Mouse (Mus musculus) thymus, adult 2 months (tissue): ENCODE results near the gene Prkg1. TPM values are rescaled to one million over a fixed set of nuclear protein-coding genes. Genes with fewer than 3 reads are reported as not detected.

ENCODE experiments used
- DNase-seq: peaks from one replicate; pipeline ENCODE4 v3.0.0; 2021
- H3K27ac ChIP-seq: fragments of 200-500 bp; 2 replicates; pipeline ENCODE4 v1.5.1; 2012; ENCODE audit warnings: low read length, control low read depth; ENCODE audit not compliant: control insufficient read depth, insufficient read depth
- H3K27me3 ChIP-seq: fragments of 200-500 bp; 2 replicates; pipeline ENCODE4 v1.6.1; 2012; ENCODE audit warnings: mild to moderate bottlenecking, low read length, moderate library complexity, mixed read lengths; ENCODE audit not compliant: control insufficient read depth, insufficient read depth
- H3K36me3 ChIP-seq: fragments of 200-500 bp; 2 replicates; pipeline ENCODE4 v1.6.1; 2012; ENCODE audit warnings: mild to moderate bottlenecking, low read length, moderate library complexity; ENCODE audit not compliant: control insufficient read depth, insufficient read depth
- H3K4me1 ChIP-seq: fragments of 200-500 bp; replicated peaks from 2 replicates; pipeline ENCODE4 v1.6.1; 2012; ENCODE audit warnings: low read length; ENCODE audit not compliant: control insufficient read depth, insufficient read depth
- H3K4me3 ChIP-seq: fragments of 200-500 bp; 2 replicates; pipeline ENCODE4 v1.5.1; 2012; ENCODE audit warnings: mild to moderate bottlenecking, low read length, control low read depth, moderate library complexity; ENCODE audit not compliant: control insufficient read depth, insufficient read depth
- CTCF ChIP-seq: fragments of 200-500 bp; IDR thresholded peaks from 2 replicates; pipeline ENCODE4 v1.5.1; 2012; ENCODE audit warnings: mild to moderate bottlenecking, control low read depth, low read length, moderate library complexity, borderline replicate concordance; ENCODE audit not compliant: control insufficient read depth, poor library complexity, insufficient read depth; ENCODE audit errors: extremely low read depth
- POLR2A ChIP-seq: fragments of 200-500 bp; IDR thresholded peaks from 2 replicates; pipeline ENCODE4 v1.6.1; 2012; ENCODE audit warnings: mild to moderate bottlenecking, low read length, control low read depth, moderate library complexity; ENCODE audit not compliant: control insufficient read depth, poor library complexity, insufficient read depth; ENCODE audit errors: extremely low read depth
- WGBS: fragments of 180-500 bp; shearing (Covaris S2); methylation state at CpG from one replicate; pipeline ENCODE4 v1.1.7; 2018; 5-methylcytosine and 5-hydroxymethylcytosine counted together
- polyA plus RNA-seq: library from polyadenylated mRNA; depleted of rRNA; stranded (reverse); fragments of >200 nt; gene quantifications from 2 replicates; pipeline ENCODE4 v1.2.3, GENCODE M21; 2012

The Prkg1 gene
- polyA plus RNA-seq, 1 experiment = 0.26 TPM

DNA sequence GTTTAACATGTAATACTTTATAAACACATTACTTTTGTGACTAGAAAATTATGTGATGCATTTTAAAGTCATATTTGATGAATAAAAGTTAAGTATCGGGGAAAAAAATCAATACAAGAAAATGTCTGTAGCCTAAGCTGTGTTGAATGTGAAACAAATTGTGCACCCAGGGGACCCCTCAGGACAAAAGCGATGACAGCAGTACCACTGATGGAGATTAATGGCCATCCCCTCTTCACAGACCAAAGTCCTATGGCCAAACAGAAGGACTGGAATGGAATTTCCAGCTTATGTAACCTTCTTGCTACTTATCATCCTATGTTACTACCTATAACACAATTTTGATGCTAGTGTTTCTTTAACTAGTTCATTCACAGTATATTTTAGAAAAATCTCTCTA is 473.6 kb downstream of the Prkg1 start:
- no peak for DNase-seq
- no peaks in the 10 kb centered on the region for H3K36me3 ChIP-seq
- H3K27me3 ChIP-seq = no peaks in the 10 kb centered on the region
- no peak overlapping the region for H3K4me3 ChIP-seq
- no peak for TF ChIP-seq POLR2A
- TF ChIP-seq CTCF = no peak
- no peak overlapping the region for H3K27ac ChIP-seq
- WGBS = 94% methylated on average over 2 of the region's 2 CpGs
- no peaks in the 10 kb centered on the region for H3K4me1 ChIP-seq

DNA sequence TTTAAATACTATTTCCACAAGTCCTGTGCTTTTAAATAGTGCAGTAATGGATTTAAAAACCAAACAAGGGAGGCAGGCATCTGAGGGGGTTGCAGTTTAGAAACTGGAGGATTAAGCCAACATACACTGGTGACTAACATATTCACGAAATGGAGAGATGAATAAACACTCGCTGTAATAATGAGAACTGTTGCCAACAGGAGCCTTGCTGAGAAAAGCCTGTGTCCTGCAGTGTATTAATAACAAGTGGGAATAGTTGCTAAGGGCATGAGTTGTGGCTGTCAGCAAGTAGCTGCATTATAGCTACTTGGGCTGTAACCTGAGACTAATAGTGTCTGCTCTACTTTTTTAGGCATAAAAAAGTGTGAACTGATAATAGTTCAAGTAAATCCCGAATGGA is 480.3 kb downstream of the Prkg1 start:
- WGBS = 89% methylated on average over 3 of the region's 3 CpGs
- TF ChIP-seq CTCF (no peak), POLR2A (no peak)

DNA sequence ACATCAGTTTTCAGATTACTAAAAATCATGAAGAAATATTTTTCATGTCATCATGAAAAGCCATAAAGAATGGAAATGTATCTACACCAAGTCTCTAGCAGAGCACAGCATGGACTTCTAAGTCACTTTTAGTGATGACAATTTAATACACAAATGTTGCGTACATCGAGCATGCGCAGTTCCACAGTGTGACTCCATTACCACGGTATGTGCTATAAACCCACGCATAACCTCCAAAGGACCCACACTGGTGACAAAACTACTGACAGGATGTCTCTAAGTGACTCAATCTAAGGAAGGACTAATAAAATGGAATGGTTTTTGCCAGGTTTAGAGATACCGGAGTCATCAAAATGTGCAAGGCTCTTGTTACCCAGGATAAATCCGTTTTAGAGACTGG is 480.7 kb downstream of the Prkg1 start:
- Histone ChIP-seq H3K27ac (no peak overlapping the region), H3K36me3 (no peaks in the 10 kb centered on the region), H3K4me3 (no peak overlapping the region), H3K27me3 (no peaks in the 10 kb centered on the region), H3K4me1 (no peaks in the 10 kb centered on the region)
- 97% methylated on average over 7 of the region's 7 CpGs for WGBS
- TF ChIP-seq POLR2A (no peak), CTCF (no peak)
- no peak for DNase-seq

More for the DNA sequence above, 480.3 kb downstream of the Prkg1 start:
- no peak for DNase-seq
- Histone ChIP-seq H3K4me3 (no peak overlapping the region), H3K4me1 (no peaks in the 10 kb centered on the region), H3K36me3 (no peaks in the 10 kb centered on the region), H3K27ac (no peak overlapping the region), H3K27me3 (no peaks in the 10 kb centered on the region)

DNA sequence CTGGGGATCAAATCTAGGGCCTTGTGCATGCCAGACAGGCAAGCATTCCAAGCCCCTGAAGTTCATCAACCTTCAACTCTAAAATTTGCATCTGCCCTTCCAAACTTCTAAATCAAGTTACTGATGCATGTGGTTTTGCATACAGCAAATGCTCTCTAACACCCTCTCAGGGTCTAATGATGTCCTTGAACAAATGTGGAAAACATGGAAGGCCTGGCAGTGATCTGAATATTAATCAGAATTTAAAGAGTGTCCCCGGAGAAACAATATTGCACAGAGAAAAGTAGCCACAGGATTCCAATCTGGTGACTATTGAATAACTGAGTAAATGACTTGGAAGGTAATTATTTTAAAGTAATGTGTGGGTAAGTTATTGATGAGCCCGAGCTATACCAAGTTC is 481.2 kb downstream of the Prkg1 start:
- TF ChIP-seq POLR2A (no peak), CTCF (no peak)
- Histone ChIP-seq H3K4me3 (no peak overlapping the region), H3K4me1 (no peaks in the 10 kb centered on the region), H3K36me3 (no peaks in the 10 kb centered on the region), H3K27me3 (no peaks in the 10 kb centered on the region), H3K27ac (no peak overlapping the region)
- DNase-seq = no peak
- WGBS = 95% methylated on average over 2 of the region's 2 CpGs

DNA sequence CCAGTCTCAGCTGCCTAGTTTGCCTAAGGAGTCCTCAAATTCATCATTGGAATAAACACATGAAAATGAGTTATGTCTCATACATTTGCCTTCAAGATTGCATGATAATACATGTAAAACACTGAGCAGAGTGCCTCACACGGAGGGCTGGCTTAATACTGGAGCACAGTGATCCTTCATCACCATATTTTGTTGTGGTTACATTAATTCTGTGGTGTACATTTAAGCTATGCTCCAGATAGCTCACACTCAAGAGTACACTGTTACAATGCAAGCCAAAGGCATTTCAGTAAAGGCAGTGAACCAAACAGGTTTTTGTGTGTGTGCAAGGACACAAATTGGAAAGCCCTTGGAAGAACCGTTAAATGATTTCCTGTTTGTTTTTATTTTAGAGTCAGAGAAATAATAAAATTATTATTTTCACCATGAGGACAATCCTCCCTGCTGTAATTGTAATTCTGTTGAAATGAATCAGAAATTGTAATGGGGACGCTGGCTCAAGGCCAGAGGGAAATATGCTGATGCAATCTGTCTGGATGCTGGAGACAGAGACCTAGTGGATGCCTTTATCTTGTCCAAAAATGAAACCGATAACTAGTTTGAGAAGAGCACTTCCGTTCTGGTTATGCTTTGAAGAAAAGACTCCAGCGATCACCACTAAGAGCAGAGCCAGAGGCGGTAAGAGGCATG is 484.9 kb downstream of the Prkg1 start:
- no peak for DNase-seq
- no peak for TF ChIP-seq CTCF
- no peak for TF ChIP-seq POLR2A

DNA sequence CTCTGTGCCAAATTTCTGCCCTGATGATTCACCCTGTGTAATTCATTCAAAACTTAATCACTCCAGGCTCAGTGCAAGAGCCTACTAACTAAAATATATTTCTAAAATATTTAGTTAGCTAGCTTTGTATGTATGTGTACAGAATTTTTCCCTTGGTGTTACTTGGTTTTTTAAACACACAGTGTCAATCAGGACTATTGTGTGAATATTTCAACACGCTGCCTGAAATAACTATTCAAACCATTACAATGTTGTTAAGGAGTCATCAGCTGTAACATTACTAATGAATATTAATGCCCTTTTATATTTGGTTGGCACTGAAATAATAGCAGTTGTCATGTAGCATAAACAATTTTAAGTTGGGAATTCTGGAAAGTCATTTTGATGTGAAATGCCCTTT is 502.4 kb downstream of the Prkg1 start:
- DNase-seq = no peak
- Histone ChIP-seq H3K4me1 (no peaks in the 10 kb centered on the region), H3K36me3 (no peaks in the 10 kb centered on the region), H3K27ac (no peak overlapping the region), H3K27me3 (no peaks in the 10 kb centered on the region), H3K4me3 (no peak overlapping the region)
- TF ChIP-seq CTCF (no peak), POLR2A (no peak)
- 95% methylated on average over 1 of the region's 1 CpGs for WGBS

More for the DNA sequence above, 484.9 kb downstream of the Prkg1 start:
- no peaks in the 10 kb centered on the region for H3K36me3 ChIP-seq
- no peaks in the 10 kb centered on the region for H3K27me3 ChIP-seq
- WGBS = 85% methylated on average over 7 of the region's 7 CpGs
- no peak overlapping the region for H3K27ac ChIP-seq
- no peak overlapping the region for H3K4me3 ChIP-seq
- H3K4me1 ChIP-seq = no peaks in the 10 kb centered on the region

DNA sequence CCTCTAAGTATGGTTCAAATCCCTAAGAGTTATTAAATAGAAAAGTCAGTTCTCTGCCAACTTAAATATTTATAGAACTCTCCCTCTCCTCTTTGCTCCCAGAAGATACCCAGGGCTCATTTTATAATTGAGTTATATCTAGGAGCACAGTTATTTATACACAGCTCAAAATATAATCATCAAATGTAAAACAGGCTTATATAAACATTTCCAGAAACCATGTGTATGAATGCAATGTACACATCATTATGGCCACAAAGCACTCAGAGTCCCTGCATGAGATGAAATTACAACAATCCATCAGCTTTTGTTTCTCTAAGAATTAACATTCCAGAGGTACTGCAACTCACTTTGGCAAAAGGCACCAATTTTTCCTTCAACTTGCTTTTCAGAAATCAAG is 504.3 kb downstream of the Prkg1 start:
- H3K4me1 ChIP-seq = no peaks in the 10 kb centered on the region
- no peaks in the 10 kb centered on the region for H3K36me3 ChIP-seq
- no peak for DNase-seq
- H3K4me3 ChIP-seq = no peak overlapping the region
- TF ChIP-seq CTCF (no peak), POLR2A (no peak)
- H3K27me3 ChIP-seq = no peaks in the 10 kb centered on the region
- H3K27ac ChIP-seq = no peak overlapping the region
